Mouse (Mus musculus): ENCODE results near the gene Mei4. TPM values are rescaled to one million over a fixed set of nuclear protein-coding genes. Genes with fewer than 3 reads are reported as not detected.
A peak's percentile ranks its signal among the peaks of the same experiment; 100 is the strongest.

Gene Mei4
- polyA plus RNA-seq, 1 experiment: 0.51 TPM

GRCm38 (mm10) chr9:81957842-81958241 lies 94.4 kb downstream of the Mei4 start:
- DNase-seq (ENCODE audit: low read depth): peak; percentile 36
- TF ChIP-seq POLR2A (IDR thresholded peaks at IDR 0.05; ENCODE audit: borderline replicate concordance, extremely low read depth, insufficient read depth, insufficient read length, poor library complexity, severe bottlenecking) (no peak), CTCF (IDR thresholded peaks at IDR 0.05; ENCODE audit: borderline replicate concordance, extremely low read depth, insufficient read depth, insufficient read length) (no peak)

DNA sequence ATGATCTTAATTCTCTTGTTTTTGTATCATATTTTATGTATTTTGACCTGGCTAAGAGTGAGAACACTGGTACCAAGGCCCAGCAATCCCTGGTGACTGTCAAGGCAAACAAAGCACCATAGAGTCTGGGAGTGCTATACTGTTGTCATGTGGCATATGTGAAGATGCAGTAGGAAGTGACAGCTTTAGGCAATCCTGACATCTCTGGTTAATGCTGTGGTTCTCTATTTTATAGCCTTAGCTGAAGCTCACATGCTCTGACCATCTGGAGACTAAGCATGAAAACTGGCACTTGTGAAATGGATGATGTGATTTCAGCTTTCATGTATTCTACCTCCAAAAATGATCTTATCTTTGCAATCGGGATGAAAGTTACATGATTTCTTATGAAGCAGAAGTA lies 103.3 kb downstream of the Mei4 start:
- peak; percentile 17 for DNase-seq (ENCODE audit: low read depth)

GRCm38 (mm10) chr9:81968935-81969334 lies 105.5 kb downstream of the Mei4 start:
- no peak for DNase-seq (ENCODE audit: low read depth)
- TF ChIP-seq CTCF (IDR thresholded peaks at IDR 0.05; ENCODE audit: borderline replicate concordance, extremely low read depth, insufficient read depth, insufficient read length): no peak
- TF ChIP-seq POLR2A (IDR thresholded peaks at IDR 0.05; ENCODE audit: borderline replicate concordance, extremely low read depth, insufficient read depth, insufficient read length, poor library complexity, severe bottlenecking): no peak

More for the DNA sequence above, 103.3 kb downstream of the Mei4 start:
- TF ChIP-seq CTCF (IDR thresholded peaks at IDR 0.05; ENCODE audit: borderline replicate concordance, extremely low read depth, insufficient read depth, insufficient read length): no peak

DNA sequence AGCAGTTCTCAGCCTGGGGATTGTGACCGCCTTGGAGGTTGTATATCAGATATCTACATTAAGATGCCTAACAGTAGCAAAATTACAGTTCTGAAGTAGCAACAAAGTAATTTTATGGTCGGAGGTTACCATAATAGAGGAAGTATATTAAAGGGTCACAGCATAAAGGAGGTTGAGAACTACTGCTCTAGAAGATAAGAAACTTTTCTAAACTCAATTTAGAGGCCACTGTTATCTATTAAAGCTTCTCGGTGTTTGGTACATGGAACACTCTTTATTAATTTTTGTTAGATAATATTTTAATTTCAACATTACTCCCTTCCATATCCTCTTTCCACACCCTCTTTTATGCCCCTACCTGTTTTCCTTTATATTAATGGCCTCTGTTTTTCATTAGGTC lies 119.0 kb downstream of the Mei4 start:
- TF ChIP-seq POLR2A (IDR thresholded peaks at IDR 0.05; ENCODE audit: borderline replicate concordance, extremely low read depth, insufficient read depth, insufficient read length, poor library complexity, severe bottlenecking) (no peak), CTCF (IDR thresholded peaks at IDR 0.05; ENCODE audit: borderline replicate concordance, extremely low read depth, insufficient read depth, insufficient read length) (no peak)
- DNase-seq (ENCODE audit: low read depth): no peak

GRCm38 (mm10) chr9:82012991-82013390 lies 149.5 kb downstream of the Mei4 start:
- no peak for DNase-seq (ENCODE audit: low read depth)

DNA sequence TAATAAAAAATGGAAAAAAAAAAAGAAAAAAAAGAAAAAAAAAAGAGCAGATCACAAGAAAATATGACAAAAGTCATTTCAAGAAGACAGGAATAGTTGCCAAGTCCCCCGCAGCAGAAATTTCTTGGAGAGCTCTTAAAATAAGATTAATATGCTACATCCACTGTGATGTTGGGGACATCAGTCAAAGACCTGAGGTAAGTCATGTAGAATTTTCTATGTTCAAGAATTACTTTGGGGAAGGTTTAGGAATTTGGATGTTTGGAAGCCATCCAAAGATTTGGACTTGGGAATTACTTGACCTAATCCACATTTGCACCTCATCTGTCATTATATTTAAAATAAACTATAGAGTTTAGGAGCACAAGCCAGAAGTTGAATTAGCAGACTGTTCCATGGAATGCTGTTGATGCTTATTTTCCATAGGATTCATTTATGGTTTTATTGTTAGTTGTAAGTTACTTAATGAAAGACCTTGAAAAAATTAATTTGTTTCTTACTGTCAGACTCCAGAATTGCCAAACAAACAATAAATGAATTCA lies 179.1 kb downstream of the Mei4 start:
- no peak for TF ChIP-seq POLR2A (IDR thresholded peaks at IDR 0.05; ENCODE audit: borderline replicate concordance, extremely low read depth, insufficient read depth, insufficient read length, poor library complexity, severe bottlenecking)
- no peak for TF ChIP-seq CTCF (IDR thresholded peaks at IDR 0.05; ENCODE audit: borderline replicate concordance, extremely low read depth, insufficient read depth, insufficient read length)
- no peak for DNase-seq (ENCODE audit: low read depth)

More at GRCm38 (mm10) chr9:82012991-82013390, 149.5 kb downstream of the Mei4 start:
- no peak for TF ChIP-seq CTCF (IDR thresholded peaks at IDR 0.05; ENCODE audit: borderline replicate concordance, extremely low read depth, insufficient read depth, insufficient read length)
- TF ChIP-seq POLR2A (IDR thresholded peaks at IDR 0.05; ENCODE audit: borderline replicate concordance, extremely low read depth, insufficient read depth, insufficient read length, poor library complexity, severe bottlenecking): no peak

GRCm38 (mm10) chr9:82044517-82044916 lies 181.0 kb downstream of the Mei4 start:
- peak; percentile 80 for DNase-seq (ENCODE audit: low read depth)
- TF ChIP-seq CTCF (IDR thresholded peaks at IDR 0.05; ENCODE audit: borderline replicate concordance, extremely low read depth, insufficient read depth, insufficient read length) (no peak), POLR2A (IDR thresholded peaks at IDR 0.05; ENCODE audit: borderline replicate concordance, extremely low read depth, insufficient read depth, insufficient read length, poor library complexity, severe bottlenecking) (no peak)

DNA sequence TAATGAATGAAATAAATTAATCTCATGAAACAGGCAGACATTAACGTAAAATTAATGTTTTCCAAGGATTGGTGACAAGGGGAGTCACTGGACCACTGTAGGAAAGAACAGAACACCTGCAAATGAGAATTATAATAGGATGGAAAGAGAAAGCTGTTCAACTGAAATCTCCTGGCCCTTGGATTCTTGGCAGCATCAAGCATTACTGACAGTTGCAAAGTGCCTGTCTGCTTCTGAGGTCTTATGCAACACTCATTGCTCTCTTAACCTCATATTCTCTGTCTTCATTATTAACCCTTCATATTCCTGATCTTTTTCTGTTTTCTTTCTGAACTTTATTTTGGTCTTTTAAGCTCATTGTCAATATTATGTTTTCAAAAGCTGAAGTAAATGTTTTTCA lies 210.4 kb downstream of the Mei4 start:
- DNase-seq (ENCODE audit: low read depth): no peak
- TF ChIP-seq POLR2A (IDR thresholded peaks at IDR 0.05; ENCODE audit: borderline replicate concordance, extremely low read depth, insufficient read depth, insufficient read length, poor library complexity, severe bottlenecking) (no peak), CTCF (IDR thresholded peaks at IDR 0.05; ENCODE audit: borderline replicate concordance, extremely low read depth, insufficient read depth, insufficient read length) (no peak)

- DNase-seq (ENCODE audit: low read depth): no peak
- TF ChIP-seq CTCF (IDR thresholded peaks at IDR 0.05; ENCODE audit: borderline replicate concordance, extremely low read depth, insufficient read depth, insufficient read length) (no peak), POLR2A (IDR thresholded peaks at IDR 0.05; ENCODE audit: borderline replicate concordance, extremely low read depth, insufficient read depth, insufficient read length, poor library complexity, severe bottlenecking) (no peak)
Observed at GRCm38 (mm10) chr9:82075270-82075669, 211.8 kb downstream of the Mei4 start.

- TF ChIP-seq POLR2A (IDR thresholded peaks at IDR 0.05; ENCODE audit: borderline replicate concordance, extremely low read depth, insufficient read depth, insufficient read length, poor library complexity, severe bottlenecking): no peak
- TF ChIP-seq CTCF (IDR thresholded peaks at IDR 0.05; ENCODE audit: borderline replicate concordance, extremely low read depth, insufficient read depth, insufficient read length): no peak
- no peak for DNase-seq (ENCODE audit: low read depth)
Observed at GRCm38 (mm10) chr9:82096409-82096808, 232.9 kb downstream of the Mei4 start.

- peak; percentile 76 for DNase-seq (ENCODE audit: low read depth)
- TF ChIP-seq CTCF (IDR thresholded peaks at IDR 0.05; ENCODE audit: borderline replicate concordance, extremely low read depth, insufficient read depth, insufficient read length) (no peak), POLR2A (IDR thresholded peaks at IDR 0.05; ENCODE audit: borderline replicate concordance, extremely low read depth, insufficient read depth, insufficient read length, poor library complexity, severe bottlenecking) (no peak)
Observed at GRCm38 (mm10) chr9:82114865-82115264, 251.4 kb downstream of the Mei4 start.

DNA sequence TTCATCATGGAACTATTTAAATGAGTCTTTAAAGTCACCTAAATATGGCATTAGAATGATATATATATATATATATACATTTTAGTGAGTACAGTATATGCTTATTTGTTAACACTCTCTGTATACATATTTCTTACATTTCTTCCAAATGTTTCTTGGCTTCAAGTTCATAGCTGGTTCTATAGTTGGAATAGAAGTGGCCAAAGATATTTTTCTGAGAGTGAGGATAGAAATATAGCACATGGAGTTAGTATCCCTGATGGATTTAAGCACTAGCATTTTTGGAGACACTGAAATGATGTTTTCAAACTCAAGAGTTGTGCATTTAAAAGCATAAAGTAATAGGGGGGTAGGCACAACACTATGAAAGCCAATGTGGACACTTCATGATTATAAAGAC lies 272.6 kb downstream of the Mei4 start:
- TF ChIP-seq POLR2A (IDR thresholded peaks at IDR 0.05; ENCODE audit: borderline replicate concordance, extremely low read depth, insufficient read depth, insufficient read length, poor library complexity, severe bottlenecking) (no peak), CTCF (IDR thresholded peaks at IDR 0.05; ENCODE audit: borderline replicate concordance, extremely low read depth, insufficient read depth, insufficient read length) (no peak)
- no peak for DNase-seq (ENCODE audit: low read depth)
